8 mouse cellular contexts compared by ENCODE assay signal in genomic region chr8:4165176-4165851, GRCm38 (mm10). TPM values are rescaled to one million over a fixed set of nuclear protein-coding genes. Genes with fewer than 3 reads are reported as not detected.
DNase-seq lines count a peak whose midpoint lies in the region; ATAC-seq and TF ChIP-seq lines count a peak whose summit lies in the region.

No protein-coding gene starts in this region.

- peak overlapping the region; percentile 53 for H3K4me3 ChIP-seq in forebrain, postnatal 0 days (ENCODE audit: low read depth, low read length)
- H3K4me3 ChIP-seq in liver, embryonic 14.5 days (ENCODE audit: insufficient read depth in 1 of 2, low read depth in 2 of 2, low read length in 2 of 2), result peak overlapping the region; percentile 63 to 69

- TF ChIP-seq CTCF in forebrain, postnatal 0 days (IDR thresholded peaks at IDR 0.05; ENCODE audit: low read depth), result no peak
- TF ChIP-seq CTCF in liver, embryonic 14.5 days (IDR thresholded peaks at IDR 0.05; ENCODE audit: low read depth), result no peak

- no peaks in the 10 kb centered on the region for H3K9me3 ChIP-seq in forebrain, postnatal 0 days (ENCODE audit: low read length)
- no peaks in the 10 kb centered on the region for H3K9me3 ChIP-seq in liver, embryonic 14.5 days (ENCODE audit: control insufficient read depth, low read length)

- no peak for TF ChIP-seq EP300 in liver, embryonic 14.5 days (IDR thresholded peaks at IDR 0.05; ENCODE audit: low read depth)

- ATAC-seq in forebrain, postnatal 0 days, result no peak; the same call in 1 of the 2 replicates
- no peak for ATAC-seq in liver, embryonic 14.5 days (ENCODE audit: insufficient read depth)

- peak; percentile 13 for DNase-seq in embryo, embryonic 10 days (ENCODE audit: low spot score)
- no peak for DNase-seq in embryo, embryonic 11 days
- peak; percentile 25 for DNase-seq in thymus, postnatal 14 days
- DNase-seq in thymus, postnatal 25 days, result no peak
- DNase-seq in forebrain, postnatal 0 days, result no peak
- DNase-seq in liver, embryonic 14.5 days (ENCODE audit: low read depth in 3 of 3, low spot score in 3 of 3), result no peak
- DNase-seq in right cerebral cortex, adult 2 months (ENCODE audit: low spot score in 2 of 2), result no peak
- DNase-seq in left cerebral cortex, adult 8-10 months (ENCODE audit: low spot score in 2 of 2), result no peak

- peak overlapping the region; percentile 89 for H3K27ac ChIP-seq in forebrain, postnatal 0 days (ENCODE audit: low read depth, low read length)
- H3K27ac ChIP-seq in liver, embryonic 14.5 days, result no peak overlapping the region

- peaks cover 29% of the 10 kb centered on the region for H3K4me1 ChIP-seq in forebrain, postnatal 0 days (ENCODE audit: insufficient read depth)
- H3K4me1 ChIP-seq in liver, embryonic 14.5 days (replicated peaks; ENCODE audit: control insufficient read depth in 2 of 2, insufficient read depth in 2 of 2, low read length in 1 of 2), result peaks cover 7 to 13% of the 10 kb centered on the region in 2 experiments

- H3K36me3 ChIP-seq in forebrain, postnatal 0 days (ENCODE audit: insufficient read depth), result no peaks in the 10 kb centered on the region; the same call in 1 of the 2 replicates
- no peaks in the 10 kb centered on the region for H3K36me3 ChIP-seq in liver, embryonic 14.5 days (replicated peaks; ENCODE audit: control insufficient read depth, insufficient read depth, low read depth)

- 5% methylated on average over 13 of the region's 13 CpGs for WGBS in forebrain, postnatal 0 days
- WGBS in liver, embryonic 14.5 days (ENCODE audit: insufficient replicate concordance), result 5% methylated on average over 13 of the region's 13 CpGs

- peak overlapping the region; percentile 70 for H3K4me2 ChIP-seq in forebrain, postnatal 0 days (ENCODE audit: low read depth)
- peak overlapping the region; percentile 86 for H3K4me2 ChIP-seq in liver, embryonic 14.5 days (ENCODE audit: low read depth)

- H3K9ac ChIP-seq in forebrain, postnatal 0 days, result peak overlapping the region; percentile 72
- H3K9ac ChIP-seq in liver, embryonic 14.5 days (replicated peaks), result peak overlapping the region; percentile 53

- no peaks in the 10 kb centered on the region for H3K27me3 ChIP-seq in forebrain, postnatal 0 days (ENCODE audit: insufficient read depth, low read length)
- H3K27me3 ChIP-seq in liver, embryonic 14.5 days (ENCODE audit: control insufficient read depth, insufficient read depth, low read length), result no peaks in the 10 kb centered on the region

RNA-seq across cellular contexts. Expression of gene Evi5l, which starts 1.1 kb away (rescaled TPM):
- total RNA-seq in forebrain, postnatal 0 days (2014; rRNA removed), result 156 and 159 TPM in 2 replicates
- 82.5 and 90.3 TPM in 2 replicates for polyA plus RNA-seq in forebrain, postnatal 0 days (2015; fragmentation: Nextera tagmentation; extraction: Ambion mirVana)
- polyA plus RNA-seq in liver, embryonic 14.5 days (2012; rRNA removed), result 3.3 TPM in 2 replicates
- 3.4 and 4.9 TPM in 2 replicates for polyA plus RNA-seq in liver, embryonic 14.5 days (2014; fragmentation: Nextera tagmentation; extraction: Ambion mirVana)
- 100 to 1,000 TPM; 100 to 112 (median 107) TPM for total RNA-seq in left cerebral cortex, adult 8-10 months (2022)

RNA-seq across cellular contexts. Expression of gene Cd209g, which starts 31.4 kb away (rescaled TPM):
- total RNA-seq in forebrain, postnatal 0 days (2014; rRNA removed), result 0.76 TPM in 1 of 2 replicates, not detected in the other
- polyA plus RNA-seq in forebrain, postnatal 0 days (2015; fragmentation: Nextera tagmentation; extraction: Ambion mirVana), result not detected in 2 replicates
- polyA plus RNA-seq in liver, embryonic 14.5 days (2012; rRNA removed), result 0.03 TPM in 1 of 2 replicates, not detected in the other
- polyA plus RNA-seq in liver, embryonic 14.5 days (2014; fragmentation: Nextera tagmentation; extraction: Ambion mirVana), result 0.14 TPM in 1 of 2 replicates, not detected in the other
- under 1 TPM in 2 of 4 experiments, not detected in 2; 0.15 to 0.32 TPM for total RNA-seq in left cerebral cortex, adult 8-10 months (2022)

RNA-seq across cellular contexts. Expression of gene Prr36, which starts 51.9 kb away (rescaled TPM):
- total RNA-seq in forebrain, postnatal 0 days (2014; rRNA removed), result 12.7 and 14.8 TPM in 2 replicates
- 28.8 and 37.2 TPM in 2 replicates for polyA plus RNA-seq in forebrain, postnatal 0 days (2015; fragmentation: Nextera tagmentation; extraction: Ambion mirVana)
- polyA plus RNA-seq in liver, embryonic 14.5 days (2012; rRNA removed), result 0.22 and 0.39 TPM in 2 replicates
- polyA plus RNA-seq in liver, embryonic 14.5 days (2014; fragmentation: Nextera tagmentation; extraction: Ambion mirVana), result 0.17 and 0.33 TPM in 2 replicates
- 10 to 100 TPM; 34.4 to 40.8 (median 36.8) TPM for total RNA-seq in left cerebral cortex, adult 8-10 months (2022)

RNA-seq across cellular contexts. Expression of gene Cd209f, which starts 59.7 kb away (rescaled TPM):
- total RNA-seq in forebrain, postnatal 0 days (2014; rRNA removed), result 0.62 TPM in 1 of 2 replicates, not detected in the other
- 0.62 and 0.78 TPM in 2 replicates for polyA plus RNA-seq in forebrain, postnatal 0 days (2015; fragmentation: Nextera tagmentation; extraction: Ambion mirVana)
- polyA plus RNA-seq in liver, embryonic 14.5 days (2012; rRNA removed), result 0.27 and 0.48 TPM in 2 replicates
- 0.76 and 0.97 TPM in 2 replicates for polyA plus RNA-seq in liver, embryonic 14.5 days (2014; fragmentation: Nextera tagmentation; extraction: Ambion mirVana)
- under 1 TPM; 0.51 to 0.66 (median 0.62) TPM for total RNA-seq in left cerebral cortex, adult 8-10 months (2022)

Comparison
In these comparisons a context has a peak if more than half of its experiments do, and no peak if none do; other contexts are left out.
1. DNase-seq: peak in embryo, embryonic 10 days (single experiment) and thymus, postnatal 14 days (single experiment); none in embryo, embryonic 11 days (single experiment), thymus, postnatal 25 days (single experiment), forebrain, postnatal 0 days (single experiment), liver, embryonic 14.5 days (0 of 3), right cerebral cortex, adult 2 months (0 of 2) and left cerebral cortex, adult 8-10 months (0 of 2).